Mouse (Mus musculus): ENCODE measurements around the gene Eloa. TPM values are rescaled to one million over a fixed set of nuclear protein-coding genes. Genes with fewer than 3 reads are reported as not detected.
A peak's percentile ranks its signal among the peaks of the same experiment; 100 is the strongest.
"Not testable (repeated sequence)": the region's sequence is repeated elsewhere in the genome, so short reads cannot be mapped to it uniquely, and the experiment has no call there.

The Eloa gene
- 10 to 100 TPM; 31.1 to 35.5 TPM for total RNA-seq (2021)
- polyA plus RNA-seq (2012; rRNA removed), result 11.0 and 17.7 TPM in 2 replicates
- long read RNA-seq, full-length matches to known transcripts, result 14 of 25 reads
- long read RNA-seq, partial matches to known transcripts, result 11 of 25 reads
- long read RNA-seq, other reads (novel, unspliced or antisense), result 0 of 25 reads

DNA sequence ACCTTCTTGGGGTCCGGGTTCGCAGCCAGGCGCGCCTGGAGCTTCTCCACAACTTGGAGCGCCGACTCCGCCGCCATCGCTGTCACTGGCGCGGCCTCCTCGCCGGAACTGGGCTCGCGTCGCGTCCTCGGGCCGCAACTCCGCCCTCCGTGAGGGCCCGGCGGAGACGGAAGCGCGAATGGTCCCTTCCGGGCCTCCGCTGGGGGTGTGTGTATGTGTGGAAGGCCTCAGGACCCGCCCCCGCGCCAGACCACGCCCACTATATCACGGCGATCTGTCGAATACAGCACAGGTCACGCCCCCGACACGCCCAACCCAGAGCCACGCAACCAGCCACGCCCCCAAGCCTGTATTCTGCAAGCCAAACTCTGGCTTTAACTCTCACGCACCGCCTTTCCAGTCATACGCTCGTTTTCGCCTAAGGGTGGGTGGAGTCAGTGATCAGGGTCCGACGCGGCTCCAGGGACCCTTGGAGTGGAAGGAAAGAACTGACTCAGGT is at the start of gene Eloa:
Gene Eloa (minus strand): TSS at position 215 of the 499 bp plus-strand sequence.
- intact Hi-C loops (cut with DNase I), result loop anchor here (2.0 to 5.0 kb wide), 3 partner anchors 31 to 59 kb away; partner anchors contain the start of genes Gale, Pithd1 and Rpl11
- DNase-seq, result peak; percentile 99 to 100
- Histone ChIP-seq H3K79me2 (replicated peaks; ENCODE audit: control insufficient read depth, insufficient read depth, low read length) (0 out of 2 replicates have a peak, but pooled peaks cover 2% of the 10 kb centered on the region), H3K9ac (ENCODE audit: low read depth, low read length) (peak within 1 kb of the TSS; percentile 96), H3K27me3 (ENCODE audit: control insufficient read depth, insufficient read depth, low read length) (no peaks in the 10 kb centered on the region), H3K4me1 (ENCODE audit: control insufficient read depth, insufficient read depth, low read length) (peaks cover 1% of the 10 kb centered on the region), H3K4me3 (peak within 1 kb of the TSS; percentile 88), H3K27ac (peak within 1 kb of the TSS; percentile 87), H3K36me3 (ENCODE audit: control insufficient read depth, insufficient read depth, low read length) (peaks cover 15% of the 10 kb centered on the region)
- peak; percentile 83 for TF ChIP-seq POLR2A (IDR thresholded peaks at IDR 0.05; ENCODE audit: insufficient read depth, low read depth, low read length)
- peak; percentile 57; the same call in 1 of the 2 replicates for TF ChIP-seq EP300 (IDR thresholded peaks at IDR 0.05; ENCODE audit: insufficient read depth, low read depth, low read length)
- TF ChIP-seq CTCF (IDR thresholded peaks at IDR 0.05), result no peak
- under 1% methylated on average over 43 of the region's 48 CpGs for WGBS

DNA sequence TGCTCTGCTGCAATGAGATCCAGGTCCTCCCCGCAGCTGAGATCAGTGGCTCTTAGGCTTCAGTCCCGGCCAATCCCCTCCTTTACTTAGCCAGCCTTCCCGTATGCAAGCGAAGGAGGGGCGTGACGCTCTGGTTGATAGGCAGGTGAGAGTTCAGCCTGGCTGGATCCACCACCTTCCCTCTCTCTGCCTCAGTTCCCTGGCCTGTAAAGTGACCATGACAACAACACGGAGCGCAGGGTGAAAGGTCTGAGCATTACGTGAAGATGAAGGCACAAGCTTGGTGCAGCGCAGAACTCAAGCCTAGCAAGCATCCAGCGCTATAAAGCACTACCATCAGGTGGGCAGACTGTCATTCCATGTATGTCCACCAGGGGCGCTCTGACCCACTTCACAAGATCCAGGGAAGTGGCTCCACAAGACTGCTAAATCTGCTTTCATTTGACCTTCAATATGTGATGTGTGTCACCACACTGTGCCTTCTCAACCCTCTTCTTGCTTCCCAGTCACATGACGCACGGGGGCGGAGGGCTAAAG is 49.7 kb upstream of the Eloa start:
- Histone ChIP-seq H3K36me3 (ENCODE audit: control insufficient read depth, insufficient read depth, low read length) (no peaks in the 10 kb centered on the region), H3K4me1 (ENCODE audit: control insufficient read depth, insufficient read depth, low read length) (peaks cover 7% of the 10 kb centered on the region), H3K4me3 (no peak overlapping the region), H3K27me3 (ENCODE audit: control insufficient read depth, insufficient read depth, low read length) (no peaks in the 10 kb centered on the region), H3K9ac (ENCODE audit: low read depth, low read length) (0 out of 2 replicates have a peak overlapping the region, but pooled peaks have one; percentile 13), H3K27ac (no peak overlapping the region; the same call in 1 of the 2 replicates), H3K79me2 (replicated peaks; ENCODE audit: control insufficient read depth, insufficient read depth, low read length) (no peaks in the 10 kb centered on the region)
- TF ChIP-seq EP300 (IDR thresholded peaks at IDR 0.05; ENCODE audit: insufficient read depth, low read depth, low read length) (no peak), CTCF (IDR thresholded peaks at IDR 0.05) (no peak; the same call in 1 of the 2 replicates), POLR2A (IDR thresholded peaks at IDR 0.05; ENCODE audit: insufficient read depth, low read depth, low read length) (no peak)
- peak; percentile 80 to 83 for DNase-seq
- intact Hi-C loops (cut with DNase I), result loop anchor here (2.0 to 5.0 kb wide), 3 partner anchors 46 to 130 kb away; no protein-coding TSS in a partner anchor
- 4% methylated on average over 15 of the region's 15 CpGs for WGBS

DNA sequence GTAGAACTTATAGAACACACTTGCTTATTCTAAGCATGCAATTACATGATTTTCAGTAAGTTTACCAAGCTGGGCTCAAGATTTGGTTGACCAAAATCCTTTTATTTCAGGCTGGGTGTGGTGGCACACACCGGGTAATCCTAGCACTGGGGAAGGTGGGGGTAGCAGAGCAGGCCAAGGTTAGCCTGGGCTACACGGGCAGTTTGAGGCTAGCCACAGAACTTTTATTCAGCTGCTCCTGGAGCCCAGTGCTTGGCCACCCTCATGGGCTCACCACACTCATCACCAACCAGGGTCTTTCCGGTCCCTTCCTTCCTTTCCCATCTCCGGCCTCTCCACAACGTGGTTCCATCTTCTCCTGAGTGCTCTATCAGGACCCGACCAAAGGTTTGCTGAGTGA is 49.0 kb upstream of the Eloa start:
- TF ChIP-seq POLR2A (IDR thresholded peaks at IDR 0.05; ENCODE audit: insufficient read depth, low read depth, low read length) (no peak), EP300 (IDR thresholded peaks at IDR 0.05; ENCODE audit: insufficient read depth, low read depth, low read length) (no peak), CTCF (IDR thresholded peaks at IDR 0.05) (no peak)
- Histone ChIP-seq H3K4me3 (no peak overlapping the region), H3K27ac (no peak overlapping the region; the same call in 1 of the 2 replicates), H3K36me3 (ENCODE audit: control insufficient read depth, insufficient read depth, low read length) (no peaks in the 10 kb centered on the region), H3K79me2 (replicated peaks; ENCODE audit: control insufficient read depth, insufficient read depth, low read length) (no peaks in the 10 kb centered on the region), H3K9ac (ENCODE audit: low read depth, low read length) (no peak overlapping the region), H3K4me1 (ENCODE audit: control insufficient read depth, insufficient read depth, low read length) (peaks cover 7% of the 10 kb centered on the region), H3K27me3 (ENCODE audit: control insufficient read depth, insufficient read depth, low read length) (no peaks in the 10 kb centered on the region)
- intact Hi-C loops (cut with DNase I), result loop anchor here (1.0 to 5.0 kb wide), 4 partner anchors 47 to 130 kb away; no protein-coding TSS in a partner anchor
- WGBS, result 63% methylated on average over 6 of the region's 6 CpGs
- no peak for DNase-seq

DNA sequence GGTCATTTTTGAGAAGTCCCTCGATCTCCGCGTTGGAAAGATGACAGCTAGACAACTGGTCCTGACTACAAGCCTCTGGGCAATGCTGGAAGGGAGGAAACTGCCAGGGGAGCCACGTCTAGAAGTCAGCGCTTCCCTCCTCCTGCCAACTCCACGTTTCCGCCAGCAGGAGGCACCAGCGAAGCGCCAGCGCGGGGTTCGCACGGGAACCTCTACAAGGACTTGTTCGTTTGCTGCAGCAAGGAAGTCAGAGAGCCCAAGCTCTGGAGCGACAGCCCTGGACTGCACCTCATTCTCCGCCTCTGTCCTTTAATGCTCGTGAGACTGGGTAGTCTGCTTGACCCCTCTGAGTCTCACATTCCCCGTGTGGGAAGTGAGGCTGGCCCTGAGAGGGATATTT is 48.4 kb upstream of the Eloa start:
- H3K9ac ChIP-seq (ENCODE audit: low read depth, low read length), result peak overlapping the region; percentile 24; the same call in 1 of the 2 replicates
- H3K79me2 ChIP-seq (replicated peaks; ENCODE audit: control insufficient read depth, insufficient read depth, low read length), result no peaks in the 10 kb centered on the region
- intact Hi-C loops (cut with DNase I), result loop anchor here (1.0 to 5.0 kb wide), 4 partner anchors 47 to 131 kb away; no protein-coding TSS in a partner anchor
- H3K27ac ChIP-seq, result no peak overlapping the region; the same call in 1 of the 2 replicates
- peak; percentile 86 for DNase-seq
- no peaks in the 10 kb centered on the region for H3K27me3 ChIP-seq (ENCODE audit: control insufficient read depth, insufficient read depth, low read length)
- no peak for TF ChIP-seq POLR2A (IDR thresholded peaks at IDR 0.05; ENCODE audit: insufficient read depth, low read depth, low read length)
- TF ChIP-seq EP300 (IDR thresholded peaks at IDR 0.05; ENCODE audit: insufficient read depth, low read depth, low read length), result peak; percentile 89
- TF ChIP-seq CTCF (IDR thresholded peaks at IDR 0.05), result peak; percentile 97
- H3K4me3 ChIP-seq, result no peak overlapping the region
- peaks cover 7% of the 10 kb centered on the region for H3K4me1 ChIP-seq (ENCODE audit: control insufficient read depth, insufficient read depth, low read length)
- WGBS, result 2% methylated on average over 18 of the region's 18 CpGs
- no peaks in the 10 kb centered on the region for H3K36me3 ChIP-seq (ENCODE audit: control insufficient read depth, insufficient read depth, low read length)

DNA sequence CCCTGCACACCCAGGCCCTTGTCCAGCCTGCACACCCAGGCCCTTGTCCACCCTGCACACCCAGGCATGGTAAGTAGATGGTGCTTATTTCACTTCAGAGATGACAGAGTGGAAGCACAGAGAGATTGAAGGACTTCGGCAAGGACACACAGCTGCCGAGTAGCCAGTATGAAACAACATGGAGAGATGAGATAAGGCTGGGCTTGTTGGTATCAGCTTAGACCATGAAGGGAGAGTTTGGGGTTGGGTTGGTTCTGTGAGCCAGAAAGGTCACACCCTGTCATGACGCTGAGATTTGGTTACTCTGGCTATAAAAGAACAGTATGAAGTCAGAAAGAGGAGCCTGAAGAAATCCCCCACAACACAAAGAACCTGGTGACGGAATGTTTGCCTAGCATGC is 47.8 kb upstream of the Eloa start:
- H3K27me3 ChIP-seq (ENCODE audit: control insufficient read depth, insufficient read depth, low read length), result no peaks in the 10 kb centered on the region
- no peak for DNase-seq
- H3K4me3 ChIP-seq, result no peak overlapping the region
- peaks cover 7% of the 10 kb centered on the region for H3K4me1 ChIP-seq (ENCODE audit: control insufficient read depth, insufficient read depth, low read length)
- no peak for TF ChIP-seq POLR2A (IDR thresholded peaks at IDR 0.05; ENCODE audit: insufficient read depth, low read depth, low read length)
- no peak for TF ChIP-seq EP300 (IDR thresholded peaks at IDR 0.05; ENCODE audit: insufficient read depth, low read depth, low read length)
- TF ChIP-seq CTCF (IDR thresholded peaks at IDR 0.05), result no peak
- no peaks in the 10 kb centered on the region for H3K79me2 ChIP-seq (replicated peaks; ENCODE audit: control insufficient read depth, insufficient read depth, low read length)
- H3K27ac ChIP-seq, result no peak overlapping the region
- no peaks in the 10 kb centered on the region for H3K36me3 ChIP-seq (ENCODE audit: control insufficient read depth, insufficient read depth, low read length)
- H3K9ac ChIP-seq (ENCODE audit: low read depth, low read length), result no peak overlapping the region
- intact Hi-C loops (cut with DNase I), result no loop called here
- 48% methylated on average over 4 of the region's 4 CpGs for WGBS

DNA sequence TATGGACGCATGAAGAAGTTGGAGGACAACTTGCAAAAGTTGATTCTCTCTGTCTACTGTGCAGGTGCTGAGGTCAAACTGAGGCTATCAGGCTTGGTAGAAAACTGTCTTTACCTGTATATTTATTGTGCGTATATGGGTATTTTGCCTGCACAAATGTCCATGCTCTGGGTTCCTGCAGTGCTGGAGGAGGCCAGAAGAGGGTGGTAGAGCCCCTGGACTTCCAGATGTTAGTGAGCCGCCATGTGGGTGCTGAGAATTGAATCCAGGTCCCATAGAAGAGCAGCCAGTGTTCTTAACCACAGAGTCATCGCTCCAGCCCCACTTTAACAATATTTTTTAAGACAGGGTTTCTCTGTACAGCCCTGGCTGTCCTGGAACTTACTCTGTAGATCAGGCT is 41.6 kb upstream of the Eloa start:
- no peak for DNase-seq
- no peaks in the 10 kb centered on the region for H3K27me3 ChIP-seq (ENCODE audit: control insufficient read depth, insufficient read depth, low read length)
- intact Hi-C loops (cut with DNase I), result no loop called here
- H3K9ac ChIP-seq (ENCODE audit: low read depth, low read length), result no peak overlapping the region
- 90% methylated on average over 4 of the region's 4 CpGs for WGBS
- no peak for TF ChIP-seq POLR2A (IDR thresholded peaks at IDR 0.05; ENCODE audit: insufficient read depth, low read depth, low read length)
- TF ChIP-seq EP300 (IDR thresholded peaks at IDR 0.05; ENCODE audit: insufficient read depth, low read depth, low read length), result no peak
- no peak for TF ChIP-seq CTCF (IDR thresholded peaks at IDR 0.05)
- no peaks in the 10 kb centered on the region for H3K36me3 ChIP-seq (ENCODE audit: control insufficient read depth, insufficient read depth, low read length)
- no peaks in the 10 kb centered on the region for H3K4me1 ChIP-seq (ENCODE audit: control insufficient read depth, insufficient read depth, low read length)
- H3K79me2 ChIP-seq (replicated peaks; ENCODE audit: control insufficient read depth, insufficient read depth, low read length), result no peaks in the 10 kb centered on the region
- no peak overlapping the region for H3K4me3 ChIP-seq
- H3K27ac ChIP-seq, result no peak overlapping the region

DNA sequence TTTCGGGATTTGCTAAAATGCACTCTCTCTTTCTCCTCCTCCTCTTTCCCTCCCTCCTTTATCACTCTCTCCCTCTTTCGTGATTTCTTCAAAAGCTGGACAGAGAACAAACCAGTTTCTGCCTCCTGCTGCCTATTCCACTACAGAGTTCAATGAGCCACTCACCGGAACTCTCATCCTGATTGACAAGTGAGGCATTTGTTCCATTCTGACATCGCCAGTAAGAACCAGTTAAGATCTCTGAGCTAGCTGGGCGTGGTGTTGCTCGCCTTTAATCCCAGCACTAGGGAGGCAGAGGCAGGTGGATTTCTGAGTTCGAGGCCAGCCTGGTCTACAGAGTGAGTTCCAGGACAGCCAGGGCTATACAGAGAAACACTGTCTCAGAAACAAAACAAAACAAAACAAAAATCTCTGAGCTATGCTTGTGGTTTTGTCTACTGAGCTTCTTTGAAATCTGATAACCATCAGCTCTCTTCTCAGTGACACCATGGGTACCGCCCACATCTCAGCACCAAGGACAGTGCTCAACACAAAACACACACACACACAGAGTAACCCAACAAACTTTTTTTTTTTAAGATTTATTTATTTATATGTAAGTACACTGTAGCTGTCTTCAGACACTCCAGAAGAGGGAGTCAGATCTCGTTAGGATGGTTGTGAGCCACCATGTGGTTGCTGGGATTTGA is 38.4 kb upstream of the Eloa start:
- H3K4me1 ChIP-seq (ENCODE audit: control insufficient read depth, insufficient read depth, low read length); intact Hi-C loops (cut with DNase I); H3K27ac ChIP-seq; H3K36me3 ChIP-seq (ENCODE audit: control insufficient read depth, insufficient read depth, low read length); H3K79me2 ChIP-seq (replicated peaks; ENCODE audit: control insufficient read depth, insufficient read depth, low read length); H3K4me3 ChIP-seq; H3K27me3 ChIP-seq (ENCODE audit: control insufficient read depth, insufficient read depth, low read length); H3K9ac ChIP-seq (ENCODE audit: low read depth, low read length); DNase-seq: not testable (repeated sequence)
- WGBS, result 54% methylated on average over 9 of the region's 9 CpGs

All from heart, adult 2 months (tissue).